ENCODE assay signal across 8 mouse cellular contexts in the genomic region with DNA sequence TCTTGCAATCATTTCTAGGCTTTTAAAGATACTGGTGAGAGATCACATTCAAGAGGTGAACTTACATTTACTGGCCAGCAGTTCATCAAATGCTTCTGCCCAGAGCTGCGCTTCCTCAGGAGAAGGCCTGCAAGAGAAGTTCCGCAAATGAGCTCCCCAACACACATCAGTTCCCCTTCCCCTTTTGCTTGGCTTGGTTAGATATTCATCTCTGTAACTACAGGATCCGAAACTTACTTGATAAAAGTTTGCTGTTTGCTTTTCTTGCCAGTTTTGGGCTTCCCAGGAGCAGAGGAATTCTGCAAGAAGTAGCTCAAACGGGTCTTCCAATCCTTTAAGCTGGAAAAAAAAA. TPM values are rescaled to one million over a fixed set of nuclear protein-coding genes. Genes with fewer than 3 reads are reported as not detected.
DNase-seq lines count a peak whose midpoint lies in the region; ATAC-seq and TF ChIP-seq lines count a peak whose summit lies in the region.

No protein-coding gene starts in this region.

- no peak for ATAC-seq in forebrain, embryonic 11.5 days (replicated peaks; ENCODE audit: low FRiP score)
- no peak for ATAC-seq in limb, embryonic 11.5 days (ENCODE audit: insufficient number of reproducible peaks, low FRiP score, low TSS enrichment, low read depth)
- ATAC-seq in midbrain, embryonic 16.5 days, result no peak
- ATAC-seq in megakaryocyte-erythroid progenitor cell, adult 5-6 weeks (replicated peaks; ENCODE audit: low FRiP score, low TSS enrichment, poor library complexity, severe bottlenecking), result no peak

- 72% methylated on average over 4 of the region's 4 CpGs for WGBS in forebrain, embryonic 11.5 days
- 81% methylated on average over 4 of the region's 4 CpGs for WGBS in limb, embryonic 11.5 days
- WGBS in midbrain, embryonic 16.5 days, result 48% methylated on average over 4 of the region's 4 CpGs

- DNase-seq in layer of hippocampus, adult 2 months (ENCODE audit: low spot score in 2 of 2), result no peak
- DNase-seq in layer of hippocampus, postnatal 36 days, result no peak
- DNase-seq in forebrain, embryonic 11.5 days (ENCODE audit: low spot score), result no peak
- DNase-seq in limb, embryonic 11.5 days (ENCODE audit: low spot score), result no peak
- no peak for DNase-seq in right cerebral cortex, postnatal 36 days (ENCODE audit: low spot score in 2 of 2)
- DNase-seq in embryo, embryonic 11 days, result no peak

- H3K4me3 ChIP-seq in layer of hippocampus, adult 2 months, result peak overlapping the region; percentile 81
- H3K4me3 ChIP-seq in forebrain, embryonic 11.5 days (ENCODE audit: low read depth, low read length), result peak overlapping the region; percentile 60
- H3K4me3 ChIP-seq in limb, embryonic 11.5 days (ENCODE audit: low read depth, low read length), result no peak overlapping the region
- peak overlapping the region; percentile 71 for H3K4me3 ChIP-seq in midbrain, embryonic 16.5 days (ENCODE audit: low read depth, low read length)

- H3K36me3 ChIP-seq in forebrain, embryonic 11.5 days (ENCODE audit: control insufficient read depth, insufficient read depth, low read length), result no peaks in the 10 kb centered on the region
- no peaks in the 10 kb centered on the region for H3K36me3 ChIP-seq in limb, embryonic 11.5 days (ENCODE audit: control insufficient read depth, insufficient read depth, low read length)
- peaks cover 9% of the 10 kb centered on the region; the same call in 1 of the 2 replicates for H3K36me3 ChIP-seq in midbrain, embryonic 16.5 days (ENCODE audit: control insufficient read depth, insufficient read depth, low read length)

- no peaks in the 10 kb centered on the region for H3K27me3 ChIP-seq in forebrain, embryonic 11.5 days (ENCODE audit: control insufficient read depth, insufficient read depth, low read length)
- no peaks in the 10 kb centered on the region for H3K27me3 ChIP-seq in limb, embryonic 11.5 days (ENCODE audit: control insufficient read depth, insufficient read depth, low read length)
- H3K27me3 ChIP-seq in midbrain, embryonic 16.5 days (ENCODE audit: control insufficient read depth, insufficient read depth, low read depth, low read length), result no peaks in the 10 kb centered on the region

- H3K4me1 ChIP-seq in forebrain, embryonic 11.5 days (replicated peaks; ENCODE audit: control insufficient read depth, insufficient read depth, low read length), result peaks cover 3% of the 10 kb centered on the region; the same call in 1 of the 2 replicates
- no peaks in the 10 kb centered on the region for H3K4me1 ChIP-seq in limb, embryonic 11.5 days (ENCODE audit: control insufficient read depth, insufficient read depth, low read length)
- peaks cover 16% of the 10 kb centered on the region for H3K4me1 ChIP-seq in midbrain, embryonic 16.5 days (ENCODE audit: control insufficient read depth, insufficient read depth, low read length)

- no peak overlapping the region for H3K9ac ChIP-seq in forebrain, embryonic 11.5 days (ENCODE audit: low read length)
- no peak overlapping the region for H3K9ac ChIP-seq in limb, embryonic 11.5 days (ENCODE audit: low read length)
- H3K9ac ChIP-seq in midbrain, embryonic 16.5 days (ENCODE audit: low read depth, low read length), result peak overlapping the region; percentile 42

- H3K4me2 ChIP-seq in forebrain, embryonic 11.5 days (ENCODE audit: low read depth, low read length, severe bottlenecking), result peak overlapping the region; percentile 65
- H3K4me2 ChIP-seq in limb, embryonic 11.5 days (ENCODE audit: low read depth, severe bottlenecking), result peak overlapping the region; percentile 66; the same call in 1 of the 2 replicates
- H3K4me2 ChIP-seq in midbrain, embryonic 16.5 days (ENCODE audit: low read length), result peak overlapping the region; percentile 90

- H3K27ac ChIP-seq in layer of hippocampus, adult 2 months, result peak overlapping the region; percentile 69
- H3K27ac ChIP-seq in forebrain, embryonic 11.5 days (ENCODE audit: low read depth, low read length), result no peak overlapping the region
- H3K27ac ChIP-seq in limb, embryonic 11.5 days (replicated peaks; ENCODE audit: low read depth, low read length), result no peak overlapping the region
- no peak overlapping the region for H3K27ac ChIP-seq in midbrain, embryonic 16.5 days (ENCODE audit: low read length)

- 0 out of 2 replicates have a peak, but pooled peaks have one; percentile 13 for TF ChIP-seq CTCF in layer of hippocampus, adult 2 months (conservative IDR thresholded peaks at IDR 0.05)

- no peaks in the 10 kb centered on the region for H3K9me3 ChIP-seq in forebrain, embryonic 11.5 days (ENCODE audit: control insufficient read depth, low read length)
- no peaks in the 10 kb centered on the region for H3K9me3 ChIP-seq in limb, embryonic 11.5 days (ENCODE audit: control insufficient read depth, low read length)
- H3K9me3 ChIP-seq in midbrain, embryonic 16.5 days (replicated peaks; ENCODE audit: control insufficient read depth, low read length, poor library complexity, severe bottlenecking), result no peaks in the 10 kb centered on the region

RNA-seq across cellular contexts. Expression of a gene that starts 1.3 kb away (rescaled TPM):
- total RNA-seq in layer of hippocampus, adult 2 months (2021), result 10 to 100 TPM; 32.2 to 39.6 TPM
- total RNA-seq in layer of hippocampus, postnatal 36 days (2021), result 10 to 100 TPM; 35.6 to 38.7 TPM
- 58.9 and 61.1 TPM in 2 replicates for polyA plus RNA-seq in forebrain, embryonic 11.5 days (2014; fragmentation: Nextera tagmentation; extraction: Ambion mirVana)
- polyA plus RNA-seq in limb, embryonic 11.5 days (2014; fragmentation: Nextera tagmentation; extraction: Ambion mirVana), result 29.3 and 30.1 TPM in 2 replicates
- polyA plus RNA-seq in midbrain, embryonic 16.5 days (2015; fragmentation: Nextera tagmentation; extraction: Ambion mirVana), result 133 and 147 TPM in 2 replicates
- 9.0 and 12.7 TPM in 2 replicates for total RNA-seq in megakaryocyte-erythroid progenitor cell, adult 5-6 weeks (2014; fragmentation: Nextera tagmentation)
- total RNA-seq in megakaryocyte-erythroid progenitor cell, adult 5-6 weeks (2017), result 32.5 and 55.4 TPM in 2 replicates
